Comparison of ENCODE assay signal across 22 mouse cellular contexts in the genomic region with DNA sequence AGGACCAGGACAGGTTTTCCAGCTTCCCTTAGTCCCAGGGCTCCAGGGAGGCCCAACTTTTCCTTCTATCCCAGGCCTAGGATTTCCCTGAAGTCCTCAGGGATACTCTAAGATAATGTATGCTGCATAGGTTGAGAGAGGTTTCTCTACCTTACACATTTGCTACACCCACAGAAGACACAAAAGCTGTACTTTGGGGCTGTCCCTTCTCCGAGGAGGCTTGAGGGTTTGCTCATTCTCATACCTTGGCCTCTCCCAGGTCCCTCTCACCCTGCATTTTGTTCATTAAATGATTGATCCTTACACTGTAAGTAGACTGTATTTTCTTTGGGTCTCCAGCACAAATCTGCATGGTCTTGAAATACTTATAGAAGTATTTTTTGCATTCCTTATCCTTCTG. TPM values are rescaled to one million over a fixed set of nuclear protein-coding genes. Genes with fewer than 3 reads are reported as not detected.
"Had no signal": no experiment of that assay in that cellular context is flagged by ENCODE, and none has a peak within 500 bp of the region (broad histone marks: within the 10 kb centered on the region; RNA-seq: fewer than 3 reads in every experiment).

No protein-coding gene starts in this region.

- DNase-seq: layer of hippocampus, adult 9-11 months; lung, adult 18-20 months; right cerebral cortex, adult 18-20 months had no signal

- ATAC-seq: liver, embryonic 12.5 days had no signal

RNA-seq across cellular contexts. Expression of gene Gzmf, which starts 5.6 kb away (rescaled TPM):
- total RNA-seq: layer of hippocampus, adult 2 months; layer of hippocampus, postnatal 25 days; left cerebral cortex, adult 18-20 months; left cerebral cortex, postnatal 25 days; megakaryocyte-erythroid progenitor cell, adult 5-6 weeks; midbrain, postnatal 0 days had no signal
- polyA plus RNA-seq: kidney, embryonic 15.5 days; limb, embryonic 10.5 days; limb, embryonic 13.5 days; liver, embryonic 12.5 days; liver, embryonic 15.5 days; lung, embryonic 15.5 days; midbrain, embryonic 11.5 days; midbrain, embryonic 14.5 days; midbrain, postnatal 0 days; neural tube, embryonic 12.5 days; neural tube, embryonic 15.5 days; stomach, embryonic 15.5 days; urinary bladder, adult 2 months had no signal

RNA-seq across cellular contexts. Expression of gene Gzmc, which starts 28.8 kb away (rescaled TPM):
- total RNA-seq: layer of hippocampus, adult 2 months; layer of hippocampus, postnatal 25 days; left cerebral cortex, adult 18-20 months; left cerebral cortex, postnatal 25 days; megakaryocyte-erythroid progenitor cell, adult 5-6 weeks; midbrain, postnatal 0 days had no signal
- polyA plus RNA-seq: kidney, embryonic 15.5 days; limb, embryonic 13.5 days; liver, embryonic 12.5 days; lung, embryonic 15.5 days; midbrain, embryonic 11.5 days; midbrain, embryonic 14.5 days; midbrain, postnatal 0 days; neural tube, embryonic 12.5 days; neural tube, embryonic 15.5 days; stomach, embryonic 15.5 days had no signal

RNA-seq across cellular contexts. Expression of gene Gzmn, which starts 31.2 kb away (rescaled TPM):
- total RNA-seq: layer of hippocampus, adult 2 months; layer of hippocampus, postnatal 25 days; left cerebral cortex, adult 18-20 months; left cerebral cortex, postnatal 25 days; megakaryocyte-erythroid progenitor cell, adult 5-6 weeks; midbrain, postnatal 0 days had no signal
- polyA plus RNA-seq: kidney, embryonic 15.5 days; limb, embryonic 10.5 days; limb, embryonic 13.5 days; liver, embryonic 12.5 days; liver, embryonic 15.5 days; lung, embryonic 15.5 days; midbrain, embryonic 11.5 days; midbrain, embryonic 14.5 days; midbrain, postnatal 0 days; neural tube, embryonic 12.5 days; neural tube, embryonic 15.5 days; stomach, embryonic 15.5 days; thymus, postnatal 0 days; urinary bladder, adult 2 months had no signal

RNA-seq across cellular contexts. Expression of gene Gzmg, which starts 46.2 kb away (rescaled TPM):
- total RNA-seq: layer of hippocampus, adult 2 months; layer of hippocampus, postnatal 25 days; left cerebral cortex, adult 18-20 months; left cerebral cortex, postnatal 25 days; megakaryocyte-erythroid progenitor cell, adult 5-6 weeks; midbrain, postnatal 0 days had no signal
- polyA plus RNA-seq: kidney, embryonic 15.5 days; limb, embryonic 10.5 days; limb, embryonic 13.5 days; liver, embryonic 12.5 days; liver, embryonic 15.5 days; lung, embryonic 15.5 days; midbrain, embryonic 11.5 days; midbrain, embryonic 14.5 days; midbrain, postnatal 0 days; neural tube, embryonic 12.5 days; neural tube, embryonic 15.5 days; stomach, embryonic 15.5 days; thymus, postnatal 0 days; urinary bladder, adult 2 months had no signal

RNA-seq across cellular contexts. Expression of gene Gzmb, which starts 56.4 kb away (rescaled TPM):
- total RNA-seq: layer of hippocampus, adult 2 months; layer of hippocampus, postnatal 25 days; left cerebral cortex, adult 18-20 months; left cerebral cortex, postnatal 25 days; midbrain, postnatal 0 days had no signal
- polyA plus RNA-seq: limb, embryonic 10.5 days; liver, embryonic 12.5 days; midbrain, embryonic 11.5 days; midbrain, embryonic 14.5 days; midbrain, postnatal 0 days; neural tube, embryonic 12.5 days; neural tube, embryonic 15.5 days had no signal
